Mouse (Mus musculus) thymus, postnatal 25 days (tissue): ENCODE data around the gene Olfr815.
"Not testable (repeated sequence)": the region's sequence is repeated elsewhere in the genome, so short reads cannot be mapped to it uniquely, and the experiment has no call there.

Experiments
- DNase-seq: peaks from one replicate; pipeline ENCODE4 v3.0.0; 2022

Olfr815 gene

GRCm38 (mm10) chr10:129905767-129906166 lies at the start of gene Olfr815:
TSS of gene Olfr815 (minus strand) at chr10:129905867.
- DNase-seq, result not testable (repeated sequence)

GRCm38 (mm10) chr10:129949000-129949399 lies 43.3 kb upstream of the Olfr815 start, which contains the start of gene Olfr818:
TSS of gene Olfr818 (minus strand) at chr10:129949100.
- no peak for DNase-seq

GRCm38 (mm10) chr10:129915497-129915896 lies 9.8 kb upstream of the Olfr815 start, which contains the start of gene Olfr816:
TSS of gene Olfr816 (minus strand) at chr10:129915597.
- no peak for DNase-seq

- DNase-seq, result no peak
Measured at GRCm38 (mm10) chr10:129885934-129886333, 19.7 kb downstream of the Olfr815 start.

- not testable (repeated sequence) for DNase-seq
Measured at GRCm38 (mm10) chr10:129885496-129885895, 20.2 kb downstream of the Olfr815 start.

GRCm38 (mm10) chr10:129879751-129880150 lies 25.9 kb downstream of the Olfr815 start, which contains the start of gene Olfr814:
TSS of gene Olfr814 (minus strand) at chr10:129879851.
- DNase-seq, result not testable (repeated sequence)

- no peak for DNase-seq
Measured at GRCm38 (mm10) chr10:129855067-129855466, 50.6 kb downstream of the Olfr815 start, which contains the start of gene Olfr813. TSS of gene Olfr813 (plus strand) at chr10:129855367.
